Mouse (Mus musculus) midbrain, embryonic 16.5 days (tissue): ENCODE results near the gene H2-M5. TPM values are rescaled to one million over a fixed set of nuclear protein-coding genes. Genes with fewer than 3 reads are reported as not detected.
"Not testable (repeated sequence)": the region's sequence is repeated elsewhere in the genome, so short reads cannot be mapped to it uniquely, and the experiment has no call there.

Experiments
- ATAC-seq: fragments of 200-750 bp; cut with Nextera tagmentation; 2 replicates; pipeline ENCODE4 v1.8.0; 2017; ENCODE audit warnings: moderate TSS enrichment
- H3K27ac ChIP-seq: fragments of 300-500 bp; sonication (generic); 2 replicates; pipeline ENCODE4 v1.5.1; 2014; ENCODE audit warnings: mild to moderate bottlenecking, low read length, mixed read lengths
- H3K27me3 ChIP-seq: fragments of 300-500 bp; sonication (generic); 2 replicates; pipeline ENCODE4 v1.6.1; 2014; ENCODE audit warnings: low read depth, low read length, mixed read lengths; ENCODE audit not compliant: control insufficient read depth, insufficient read depth
- H3K36me3 ChIP-seq: fragments of 300-500 bp; sonication (generic); 2 replicates; pipeline ENCODE4 v1.6.1; 2014; ENCODE audit warnings: mild to moderate bottlenecking, low read length, moderate library complexity, mixed read lengths; ENCODE audit not compliant: control insufficient read depth, insufficient read depth
- H3K4me1 ChIP-seq: fragments of 300-500 bp; sonication (generic); 2 replicates; pipeline ENCODE4 v1.6.1; 2014; ENCODE audit warnings: mild to moderate bottlenecking, low read length, mixed read lengths; ENCODE audit not compliant: control insufficient read depth, insufficient read depth
- H3K4me2 ChIP-seq: fragments of 300-500 bp; sonication (generic); 2 replicates; pipeline ENCODE4 v1.6.1; 2014; ENCODE audit warnings: mild to moderate bottlenecking, low read length, mixed read lengths
- H3K4me3 ChIP-seq: fragments of 300-500 bp; sonication (generic); 2 replicates; pipeline ENCODE4 v1.5.1; 2014; ENCODE audit warnings: low read depth, mild to moderate bottlenecking, low read length, moderate library complexity, mixed read lengths
- H3K9ac ChIP-seq: fragments of 300-500 bp; sonication (generic); 2 replicates; pipeline ENCODE4 v1.6.1; 2014; ENCODE audit warnings: low read depth, low read length, mixed read lengths
- H3K9me3 ChIP-seq: fragments of 300-500 bp; sonication (generic); replicated peaks from 2 replicates; pipeline ENCODE4 v1.6.1; 2014; ENCODE audit warnings: mild to moderate bottlenecking, low read length, mixed read lengths; ENCODE audit not compliant: control insufficient read depth, poor library complexity, severe bottlenecking
- WGBS: fragments of 180-500 bp; shearing (Covaris S2); extraction: QIAGEN DNeasy Blood & Tissue Kit; methylation state at CpG from one replicate; pipeline ENCODE4 v1.1.7; 2014; 5-methylcytosine and 5-hydroxymethylcytosine counted together
- polyA plus RNA-seq: library from polyadenylated mRNA; unstranded; fragments of >200 nt; fragmentation: Nextera tagmentation; extraction: Ambion mirVana; gene quantifications from 2 replicates; pipeline ENCODE4 v1.2.1, GENCODE M21; 2015

Gene H2-M5
- 2.9 and 3.4 TPM in 2 replicates for polyA plus RNA-seq

GRCm38 (mm10) chr17:36989437-36989836 is at the start of gene H2-M5:
Gene H2-M5, minus strand, starts transcription at chr17:36989537.
- Histone ChIP-seq H3K4me1 (no peaks in the 10 kb centered on the region), H3K9ac (no peak within 1 kb of the TSS), H3K4me3 (0 out of 2 replicates have a peak within 1 kb of the TSS, but pooled peaks have one; percentile 10), H3K27me3 (peaks cover 23% of the 10 kb centered on the region), H3K4me2 (peak within 1 kb of the TSS; percentile 27), H3K36me3 (no peaks in the 10 kb centered on the region), H3K27ac (no peak within 1 kb of the TSS), H3K9me3 (no peaks in the 10 kb centered on the region)
- WGBS: 21% methylated on average over 5 of the region's 5 CpGs
- no peak for ATAC-seq

- H3K4me1 ChIP-seq: peaks cover 4% of the 10 kb centered on the region; the same call in 1 of the 2 replicates
- H3K27me3 ChIP-seq: no peaks in the 10 kb centered on the region
- peak; percentile 29 for ATAC-seq
- H3K36me3 ChIP-seq: no peaks in the 10 kb centered on the region
- peak overlapping the region; percentile 45; the same call in 1 of the 2 replicates for H3K9ac ChIP-seq
- 61% methylated on average over 8 of the region's 8 CpGs for WGBS
- peak overlapping the region; percentile 44 for H3K4me3 ChIP-seq
- H3K4me2 ChIP-seq: peak overlapping the region; percentile 47
- H3K27ac ChIP-seq: peak overlapping the region; percentile 98
- no peaks in the 10 kb centered on the region for H3K9me3 ChIP-seq
These were observed 39.8 kb upstream of the H2-M5 start for GRCm38 (mm10) chr17:37029162-37029561.

- H3K4me3 ChIP-seq: peak overlapping the region; percentile 44
- WGBS: under 1% methylated on average over 14 of the region's 14 CpGs
- peak; percentile 99 for ATAC-seq
- H3K27me3 ChIP-seq: no peaks in the 10 kb centered on the region
- no peaks in the 10 kb centered on the region for H3K36me3 ChIP-seq
- peaks cover 4% of the 10 kb centered on the region; the same call in 1 of the 2 replicates for H3K4me1 ChIP-seq
- peak overlapping the region; percentile 47 for H3K4me2 ChIP-seq
- H3K9me3 ChIP-seq: no peaks in the 10 kb centered on the region
- H3K27ac ChIP-seq: peak overlapping the region; percentile 98
- H3K9ac ChIP-seq: peak overlapping the region; percentile 45
These were observed 39.4 kb upstream of the H2-M5 start for GRCm38 (mm10) chr17:37028683-37029120.

GRCm38 (mm10) chr17:37028212-37028611 is 38.9 kb upstream of the H2-M5 start:
- Histone ChIP-seq H3K9me3 (no peaks in the 10 kb centered on the region), H3K4me2 (peak overlapping the region; percentile 47), H3K27ac (peak overlapping the region; percentile 98), H3K4me1 (peaks cover 4% of the 10 kb centered on the region; the same call in 1 of the 2 replicates), H3K36me3 (no peaks in the 10 kb centered on the region), H3K4me3 (peak overlapping the region; percentile 44), H3K27me3 (no peaks in the 10 kb centered on the region), H3K9ac (peak overlapping the region; percentile 45)
- ATAC-seq: peak; percentile 32; the same call in 1 of the 2 replicates
- 3% methylated on average over 10 of the region's 10 CpGs for WGBS

- 95% methylated on average over 4 of the region's 4 CpGs for WGBS
These were observed 38.1 kb upstream of the H2-M5 start for GRCm38 (mm10) chr17:37027486-37027885.

GRCm38 (mm10) chr17:37026425-37026824 is 37.1 kb upstream of the H2-M5 start:
- Histone ChIP-seq H3K9ac (no peak overlapping the region), H3K36me3 (no peaks in the 10 kb centered on the region), H3K27me3 (no peaks in the 10 kb centered on the region), H3K9me3 (no peaks in the 10 kb centered on the region), H3K27ac (no peak overlapping the region), H3K4me1 (peaks cover 4% of the 10 kb centered on the region; the same call in 1 of the 2 replicates), H3K4me3 (no peak overlapping the region), H3K4me2 (no peak overlapping the region)
- WGBS: 75% methylated on average over 2 of the region's 2 CpGs
- no peak for ATAC-seq

More at GRCm38 (mm10) chr17:37027486-37027885, 38.1 kb upstream of the H2-M5 start:
- Histone ChIP-seq H3K36me3 (no peaks in the 10 kb centered on the region), H3K4me2 (no peak overlapping the region), H3K9me3 (no peaks in the 10 kb centered on the region), H3K27me3 (no peaks in the 10 kb centered on the region), H3K4me3 (no peak overlapping the region), H3K9ac (no peak overlapping the region), H3K4me1 (peaks cover 4% of the 10 kb centered on the region; the same call in 1 of the 2 replicates), H3K27ac (peak overlapping the region; percentile 98)
- no peak for ATAC-seq

GRCm38 (mm10) chr17:37022628-37023576 is 33.6 kb upstream of the H2-M5 start, which contains the start of gene Mog:
Gene Mog, minus strand, starts transcription at chr17:37023398.
- no peak within 1 kb of the TSS for H3K9ac ChIP-seq
- H3K27ac ChIP-seq: no peak within 1 kb of the TSS
- no peaks in the 10 kb centered on the region for H3K36me3 ChIP-seq
- ATAC-seq: no peak
- H3K9me3 ChIP-seq: no peaks in the 10 kb centered on the region
- no peak within 1 kb of the TSS for H3K4me2 ChIP-seq
- H3K4me3 ChIP-seq: no peak within 1 kb of the TSS
- no peaks in the 10 kb centered on the region for H3K27me3 ChIP-seq
- H3K4me1 ChIP-seq: peaks cover 4% of the 10 kb centered on the region; the same call in 1 of the 2 replicates
- WGBS: 75% methylated on average over 9 of the region's 9 CpGs

- not testable (repeated sequence) for H3K4me3 ChIP-seq, H3K4me1 ChIP-seq, H3K9ac ChIP-seq, ATAC-seq, H3K27ac ChIP-seq, H3K9me3 ChIP-seq, H3K36me3 ChIP-seq, H3K4me2 ChIP-seq, H3K27me3 ChIP-seq
- 91% methylated on average over 5 of the region's 5 CpGs for WGBS
These were observed 29.9 kb upstream of the H2-M5 start for GRCm38 (mm10) chr17:37019242-37019641.

- no peak for ATAC-seq
- no peak overlapping the region for H3K4me3 ChIP-seq
- WGBS: 86% methylated on average over 3 of the region's 3 CpGs
- H3K4me2 ChIP-seq: no peak overlapping the region
- no peaks in the 10 kb centered on the region for H3K4me1 ChIP-seq
- no peak overlapping the region for H3K9ac ChIP-seq
- no peaks in the 10 kb centered on the region for H3K9me3 ChIP-seq
- no peaks in the 10 kb centered on the region for H3K27me3 ChIP-seq
- H3K36me3 ChIP-seq: peaks cover under 1% of the 10 kb centered on the region; the same call in 1 of the 2 replicates
- no peak overlapping the region for H3K27ac ChIP-seq
These were observed 29.0 kb upstream of the H2-M5 start for GRCm38 (mm10) chr17:37018328-37018727.
